Mouse (Mus musculus): ENCODE measurements around the gene Prkce. TPM values are rescaled to one million over a fixed set of nuclear protein-coding genes. Genes with fewer than 3 reads are reported as not detected.

The Prkce gene
- polyA plus RNA-seq, 1 experiment from 2014 or later = 6.6 TPM

DNA sequence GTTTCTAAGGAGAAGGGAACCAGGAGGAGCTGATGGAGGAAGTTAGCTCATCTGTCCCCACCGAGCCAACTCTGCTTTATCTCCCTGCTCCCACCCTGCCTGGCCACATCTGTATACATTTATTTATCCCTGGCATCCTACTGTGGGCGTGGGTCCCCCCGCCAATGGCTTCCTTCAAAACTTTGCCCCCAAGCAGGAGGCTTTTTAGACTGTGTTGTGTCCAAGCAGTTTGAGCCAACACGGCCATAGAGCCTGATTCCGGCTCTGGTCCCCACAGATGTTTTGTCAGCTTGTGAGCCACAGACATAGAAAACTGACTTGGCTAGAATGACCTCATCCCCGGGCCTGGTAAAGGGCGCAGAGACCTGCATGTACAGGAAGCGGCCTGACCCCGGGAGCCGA lies 89.1 kb downstream of the Prkce start:
- no peak for ATAC-seq

GRCm38 (mm10) chr17:86261067-86261466 lies 93.5 kb downstream of the Prkce start:
- DNase-seq (ENCODE audit: low read depth, low spot score) (no peak), ATAC-seq (no peak)
- H3K27me3 ChIP-seq = no peaks in the 10 kb centered on the region
- ChIA-PET POLR2A (interaction anchor here (0.6 to 1.2 kb wide), 2 partner anchors 9 to 117 kb away, joined by 3 read pairs; no protein-coding TSS in a partner anchor), CTCF (no interaction called here)
- TF ChIP-seq CTCF (IDR thresholded peaks at IDR 0.05) = no peak
- in situ Hi-C loops (cut with MboI; ENCODE audit: low pct_unique_long_range_greater_than_20kb) = no loop called here

More for the DNA sequence above, 89.1 kb downstream of the Prkce start:
- no peak for TF ChIP-seq CTCF (IDR thresholded peaks at IDR 0.05)
- ChIA-PET POLR2A (no interaction called here), CTCF (interaction anchor here (0.6 kb wide), 1 partner anchor 656 kb away, joined by 3 read pairs; no protein-coding TSS in a partner anchor)
- H3K27me3 ChIP-seq = no peaks in the 10 kb centered on the region
- in situ Hi-C loops (cut with MboI; ENCODE audit: low pct_unique_long_range_greater_than_20kb) = no loop called here
- no peak for DNase-seq (ENCODE audit: low read depth, low spot score)

- in situ Hi-C loops (cut with MboI; ENCODE audit: low pct_unique_long_range_greater_than_20kb) = no loop called here
- ATAC-seq (no peak), DNase-seq (ENCODE audit: low read depth, low spot score) (no peak)
- ChIA-PET CTCF (interaction anchor here (0.7 kb wide), 1 partner anchor 15 kb away, joined by 3 read pairs; no protein-coding TSS in a partner anchor), POLR2A (interaction anchor here (0.7 to 0.8 kb wide), 2 partner anchors 185 to 657 kb away, joined by 3 to 9 read pairs; no protein-coding TSS in a partner anchor)
- TF ChIP-seq CTCF (IDR thresholded peaks at IDR 0.05) = no peak
- no peaks in the 10 kb centered on the region for H3K27me3 ChIP-seq
Observed at GRCm38 (mm10) chr17:86263985-86264649, 96.5 kb downstream of the Prkce start.

GRCm38 (mm10) chr17:86266051-86266450 lies 98.5 kb downstream of the Prkce start:
- ATAC-seq (no peak), DNase-seq (ENCODE audit: low read depth, low spot score) (no peak)
- in situ Hi-C loops (cut with MboI; ENCODE audit: low pct_unique_long_range_greater_than_20kb) = no loop called here
- no peaks in the 10 kb centered on the region for H3K27me3 ChIP-seq
- ChIA-PET CTCF (interaction anchor here (1.3 kb wide), 1 partner anchor 9 kb away, joined by 7 read pairs; no protein-coding TSS in a partner anchor), POLR2A (no interaction called here)
- TF ChIP-seq CTCF (IDR thresholded peaks at IDR 0.05) = no peak

DNA sequence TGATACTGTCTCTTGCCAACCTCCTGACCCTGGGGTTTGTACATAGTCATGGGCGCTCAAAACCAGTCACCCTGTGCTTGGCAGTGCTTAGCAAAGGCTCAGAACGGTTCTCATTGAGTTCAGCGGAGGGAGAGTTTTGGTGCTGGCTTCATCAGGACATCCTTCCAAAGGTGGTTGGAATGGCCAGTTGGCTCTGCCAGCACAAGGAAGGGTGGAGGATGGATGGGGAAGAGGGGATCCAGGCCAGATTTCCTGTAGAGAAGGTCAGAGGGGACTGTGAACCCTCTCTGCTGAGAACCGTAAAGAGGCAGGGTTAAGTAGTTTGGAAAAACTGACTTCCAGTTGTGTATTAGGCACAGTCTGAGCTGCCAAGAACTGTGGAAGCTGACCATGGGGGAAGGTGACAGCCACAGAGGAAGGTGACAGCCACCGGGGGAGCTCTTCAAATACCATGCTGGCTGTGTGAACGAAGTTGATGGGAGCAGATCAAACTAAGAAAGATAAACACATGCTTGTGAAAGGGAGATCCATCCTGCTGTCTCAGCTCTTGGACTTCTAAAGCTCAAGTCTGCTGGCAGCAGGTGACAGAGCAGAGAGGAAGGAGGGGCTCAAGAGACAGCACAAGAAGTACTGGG lies 99.7 kb downstream of the Prkce start:
- DNase-seq (ENCODE audit: low read depth, low spot score) (no peak), ATAC-seq (no peak)
- ChIA-PET POLR2A (no interaction called here), CTCF (interaction anchor here (1.2 kb wide), 1 partner anchor 21 kb away, joined by 3 read pairs; no protein-coding TSS in a partner anchor)
- in situ Hi-C loops (cut with MboI; ENCODE audit: low pct_unique_long_range_greater_than_20kb) = no loop called here
- no peaks in the 10 kb centered on the region for H3K27me3 ChIP-seq
- TF ChIP-seq CTCF (IDR thresholded peaks at IDR 0.05) = no peak

DNA sequence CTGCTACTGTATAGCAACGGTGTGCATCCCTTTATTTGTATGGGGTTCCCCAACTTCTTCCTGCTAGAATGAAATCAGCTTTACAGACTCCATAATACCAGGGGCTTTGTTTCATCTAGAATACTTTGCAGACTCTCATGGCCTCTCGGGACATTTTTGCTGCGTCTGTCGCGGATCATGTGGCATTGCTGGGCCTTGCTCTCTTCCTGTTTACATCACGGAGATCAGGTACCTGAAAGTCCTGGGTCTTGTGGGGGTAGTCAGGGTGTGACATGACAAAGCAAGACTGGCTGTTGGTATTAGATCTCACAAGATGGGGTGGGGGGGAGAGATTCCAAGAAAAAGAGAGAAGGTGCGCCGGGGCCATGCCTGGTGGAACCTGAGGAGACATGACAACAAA lies 102.1 kb downstream of the Prkce start:
- ATAC-seq = no peak
- no peaks in the 10 kb centered on the region for H3K27me3 ChIP-seq
- ChIA-PET POLR2A (no interaction called here), CTCF (interaction anchor here (1.0 kb wide), 1 partner anchor 71 kb away, joined by 3 read pairs; no protein-coding TSS in a partner anchor)
- TF ChIP-seq CTCF (IDR thresholded peaks at IDR 0.05) = no peak
- in situ Hi-C loops (cut with MboI; ENCODE audit: low pct_unique_long_range_greater_than_20kb) = no loop called here
- no peak for DNase-seq (ENCODE audit: low read depth, low spot score)

- ChIA-PET POLR2A (no interaction called here), CTCF (interaction anchor here (1.0 to 1.1 kb wide), 2 partner anchors 21 to 72 kb away, joined by 3 to 4 read pairs; no protein-coding TSS in a partner anchor)
- DNase-seq (ENCODE audit: low read depth, low spot score) (no peak), ATAC-seq (no peak)
- H3K27me3 ChIP-seq = no peaks in the 10 kb centered on the region
- no peak for TF ChIP-seq CTCF (IDR thresholded peaks at IDR 0.05)
- in situ Hi-C loops (cut with MboI; ENCODE audit: low pct_unique_long_range_greater_than_20kb) = no loop called here
Observed at GRCm38 (mm10) chr17:86270523-86270922, 102.9 kb downstream of the Prkce start.

DNA sequence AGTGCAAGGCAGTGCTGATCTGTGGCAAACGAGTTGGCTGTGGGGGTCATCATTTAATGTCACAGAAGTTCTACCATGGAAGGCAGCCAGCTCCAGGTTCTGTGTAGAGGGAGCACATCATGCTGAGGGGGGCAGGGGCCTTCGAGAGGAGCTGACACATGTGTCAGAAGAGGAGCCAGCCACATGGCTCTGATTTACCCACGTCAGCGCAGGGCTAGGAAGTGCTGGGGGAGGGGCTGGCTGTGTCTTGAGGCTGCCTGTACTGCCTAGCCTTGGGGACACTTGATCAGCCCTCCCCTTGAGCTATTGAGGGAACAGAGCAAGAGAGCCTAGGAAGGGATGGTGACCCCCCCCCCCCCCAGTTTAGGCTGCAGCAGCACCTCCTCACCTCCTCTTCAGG lies 103.7 kb downstream of the Prkce start:
- ChIA-PET POLR2A (no interaction called here), CTCF (interaction anchor here (1.3 kb wide), 1 partner anchor 76 kb away, joined by 3 read pairs; no protein-coding TSS in a partner anchor)
- DNase-seq (ENCODE audit: low read depth, low spot score) (no peak), ATAC-seq (no peak)
- in situ Hi-C loops (cut with MboI; ENCODE audit: low pct_unique_long_range_greater_than_20kb) = no loop called here
- TF ChIP-seq CTCF (IDR thresholded peaks at IDR 0.05) = no peak
- no peaks in the 10 kb centered on the region for H3K27me3 ChIP-seq

DNA sequence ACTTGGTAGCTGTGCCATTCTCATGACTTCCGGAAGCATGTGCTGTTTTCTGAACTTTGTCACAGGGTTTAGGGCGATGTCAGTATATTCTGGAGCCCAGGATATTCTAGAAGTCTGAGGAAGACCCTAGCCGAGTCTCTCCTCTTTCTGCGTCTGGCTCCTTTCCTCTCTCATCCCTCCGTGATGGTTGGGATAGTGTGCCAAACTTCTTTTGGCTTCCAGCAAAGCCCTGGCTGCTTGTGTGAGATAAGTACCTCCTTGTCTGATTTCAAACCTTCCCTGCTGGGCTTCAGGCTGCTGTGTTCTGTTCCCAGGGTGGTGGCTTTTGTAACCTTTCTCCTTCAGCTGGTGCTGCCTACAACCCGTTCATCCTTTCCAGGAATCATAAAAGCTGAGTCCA lies 105.4 kb downstream of the Prkce start:
- ATAC-seq (no peak), DNase-seq (ENCODE audit: low read depth, low spot score) (no peak)
- POLR2A ChIA-PET = no interaction called here
- TF ChIP-seq CTCF (IDR thresholded peaks at IDR 0.05) = no peak
- in situ Hi-C loops (cut with MboI; ENCODE audit: low pct_unique_long_range_greater_than_20kb) = no loop called here
- no peaks in the 10 kb centered on the region for H3K27me3 ChIP-seq
- CTCF ChIA-PET = interaction anchor here (0.9 kb wide), 1 partner anchor 14 kb away, joined by 3 read pairs; no protein-coding TSS in a partner anchor

GRCm38 (mm10) chr17:86273566-86274349 lies 106.2 kb downstream of the Prkce start:
- CTCF ChIA-PET = interaction anchor here (0.8 to 2.0 kb wide), 3 partner anchors 8 to 20 kb away, joined by 3 to 7 read pairs (median 4); no protein-coding TSS in a partner anchor

More at GRCm38 (mm10) chr17:86273566-86274349, 106.2 kb downstream of the Prkce start:
- POLR2A ChIA-PET = interaction anchor here (0.7 kb wide), 1 partner anchor 19 kb away, joined by 3 read pairs; no protein-coding TSS in a partner anchor
- DNase-seq (ENCODE audit: low read depth, low spot score) (no peak), ATAC-seq (peak; percentile 31)
- in situ Hi-C loops (cut with MboI; ENCODE audit: low pct_unique_long_range_greater_than_20kb) = no loop called here
- TF ChIP-seq CTCF (IDR thresholded peaks at IDR 0.05) = no peak
- H3K27me3 ChIP-seq = no peaks in the 10 kb centered on the region
